Mouse (Mus musculus) ovary, adult 18-20 months (tissue): ENCODE data around the gene Stard7.
"Not testable (repeated sequence)": the region's sequence is repeated elsewhere in the genome, so short reads cannot be mapped to it uniquely, and the experiment has no call there.

ENCODE experiments used
- DNase-seq: peaks from one replicate; pipeline ENCODE4 v3.0.0; 2022; ENCODE audit warnings: low spot score, mixed read lengths

Gene Stard7

GRCm38 (mm10) chr2:127275551-127276320 lies 5.7 kb downstream of the Stard7 start:
- DNase-seq = no peak

- DNase-seq = no peak
Observed at GRCm38 (mm10) chr2:127278162-127278561, 8.1 kb downstream of the Stard7 start.

GRCm38 (mm10) chr2:127292250-127292649 lies 22.2 kb downstream of the Stard7 start:
- DNase-seq = no peak

- no peak for DNase-seq
Observed at GRCm38 (mm10) chr2:127297001-127297805, 27.2 kb downstream of the Stard7 start.

GRCm38 (mm10) chr2:127298056-127298455 lies 28.0 kb downstream of the Stard7 start:
- DNase-seq = no peak

- no peak for DNase-seq
Observed at GRCm38 (mm10) chr2:127300701-127301100, 30.7 kb downstream of the Stard7 start.

- DNase-seq = no peak
Observed at GRCm38 (mm10) chr2:127301883-127302282, 31.9 kb downstream of the Stard7 start.

GRCm38 (mm10) chr2:127304192-127304591 lies 34.2 kb downstream of the Stard7 start:
- not testable (repeated sequence) for DNase-seq

- no peak for DNase-seq
Observed at GRCm38 (mm10) chr2:127304609-127305210, 34.7 kb downstream of the Stard7 start.

- no peak for DNase-seq
Observed at GRCm38 (mm10) chr2:127306123-127306522, 36.1 kb downstream of the Stard7 start.

GRCm38 (mm10) chr2:127307179-127307578 lies 37.2 kb downstream of the Stard7 start:
- no peak for DNase-seq

GRCm38 (mm10) chr2:127308660-127309059 lies 38.6 kb downstream of the Stard7 start:
- no peak for DNase-seq

GRCm38 (mm10) chr2:127310246-127310645 lies 40.2 kb downstream of the Stard7 start:
- no peak for DNase-seq

GRCm38 (mm10) chr2:127310685-127311084 lies 40.7 kb downstream of the Stard7 start:
- DNase-seq = no peak

- no peak for DNase-seq
Observed at GRCm38 (mm10) chr2:127311193-127311592, 41.2 kb downstream of the Stard7 start.

GRCm38 (mm10) chr2:127312801-127313200 lies 42.8 kb downstream of the Stard7 start:
- no peak for DNase-seq

GRCm38 (mm10) chr2:127313878-127314277 lies 43.9 kb downstream of the Stard7 start:
- DNase-seq = no peak

GRCm38 (mm10) chr2:127314467-127315154 lies 44.6 kb downstream of the Stard7 start:
- DNase-seq = no peak

GRCm38 (mm10) chr2:127315155-127315470 lies 45.1 kb downstream of the Stard7 start:
- no peak for DNase-seq

- no peak for DNase-seq
Observed at GRCm38 (mm10) chr2:127316431-127316830, 46.4 kb downstream of the Stard7 start.

- DNase-seq = no peak
Observed at GRCm38 (mm10) chr2:127318136-127318535, 48.1 kb downstream of the Stard7 start.

GRCm38 (mm10) chr2:127319071-127319470 lies 49.1 kb downstream of the Stard7 start:
- DNase-seq = no peak
